In the genomic region with DNA sequence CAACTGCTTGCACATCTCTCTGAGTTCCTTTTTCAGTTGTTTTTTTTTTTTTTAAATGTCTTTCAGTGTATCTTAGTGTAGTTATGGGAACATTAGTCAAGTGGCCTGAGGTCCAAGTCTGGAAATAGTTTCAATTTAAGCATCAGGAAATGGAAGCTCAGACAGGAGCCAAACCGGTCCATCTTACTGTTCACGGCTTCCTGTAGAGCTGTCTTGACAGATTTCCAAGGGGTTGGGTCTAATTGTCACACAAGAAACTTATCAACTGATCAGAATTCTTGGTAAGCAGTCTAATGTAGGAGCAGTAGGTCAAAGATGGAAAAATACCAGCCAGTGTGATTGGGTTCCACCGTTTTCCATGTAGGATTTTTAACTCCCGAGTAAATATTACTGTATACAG, we compare ENCODE assay signal across 12 mouse cellular contexts.
"Had no signal": no experiment of that assay in that cellular context is flagged by ENCODE, and none has a peak within 500 bp of the region (broad histone marks: within the 10 kb centered on the region; RNA-seq: fewer than 3 reads in every experiment).

No protein-coding gene starts in this region.

- H3K27ac ChIP-seq: left cerebral cortex, adult 2 months; limb, embryonic 15.5 days; liver, embryonic 14.5 days; macrophage; midbrain, embryonic 15.5 days; neural tube, embryonic 12.5 days; stomach, postnatal 0 days had no signal

- H3K4me1 ChIP-seq: limb, embryonic 15.5 days; midbrain, embryonic 15.5 days; neural tube, embryonic 12.5 days had no signal

- DNase-seq: thymus, postnatal 4 days had no signal

- H3K9ac ChIP-seq: limb, embryonic 15.5 days; liver, embryonic 14.5 days; midbrain, embryonic 15.5 days; neural tube, embryonic 12.5 days had no signal

- H3K27me3 ChIP-seq: limb, embryonic 15.5 days; megakaryocyte, embryonic 14.5 days; midbrain, embryonic 15.5 days; neural tube, embryonic 12.5 days had no signal

- H3K36me3 ChIP-seq: limb, embryonic 15.5 days; midbrain, embryonic 15.5 days; neural tube, embryonic 12.5 days had no signal

- H3K4me2 ChIP-seq: limb, embryonic 15.5 days; midbrain, embryonic 11.5 days; midbrain, embryonic 15.5 days; neural tube, embryonic 12.5 days had no signal

- H3K9me3 ChIP-seq: limb, embryonic 15.5 days; megakaryocyte, embryonic 14.5 days; midbrain, embryonic 15.5 days; neural tube, embryonic 12.5 days had no signal

- H3K4me3 ChIP-seq: left cerebral cortex, adult 2 months; limb, embryonic 15.5 days; megakaryocyte, embryonic 14.5 days; midbrain, embryonic 15.5 days; neural tube, embryonic 12.5 days had no signal

- ATAC-seq: inflammation-experienced regulatory T-cells, adult 6 months; intestine, postnatal 0 days; midbrain, embryonic 15.5 days had no signal
